Mouse (Mus musculus) heart, embryonic 14.5 days (tissue): ENCODE measurements around the gene Trim29. TPM values are rescaled to one million over a fixed set of nuclear protein-coding genes. Genes with fewer than 3 reads are reported as not detected.

Experiments
- ATAC-seq: fragments of 200-750 bp; cut with Nextera tagmentation; 2 replicates; pipeline ENCODE4 v1.8.0; 2017; ENCODE audit warnings: low read depth, moderate TSS enrichment; ENCODE audit not compliant: insufficient number of reproducible peaks, insufficient read depth, low FRiP score
- H3K27ac ChIP-seq, 2 experiments: fragments of 200-500 bp in 1 of 2; fragments of 300-500 bp in 1 of 2; sonication (generic) in 1 of 2; replicated peaks in 1 of 2; 2 replicates each; pipeline ENCODE4 v1.5.1; 2012 to 2014; ENCODE audit warnings: low read depth in 2 of 2, low read length in 2 of 2, control low read depth in 1 of 2, mild to moderate bottlenecking in 1 of 2, mixed read lengths in 1 of 2; ENCODE audit not compliant: control insufficient read depth in 1 of 2, insufficient read depth in 1 of 2
- H3K27me3 ChIP-seq: fragments of 300-500 bp; sonication (generic); 2 replicates; pipeline ENCODE4 v1.6.1; 2014; ENCODE audit warnings: mild to moderate bottlenecking, low read length, control low read depth; ENCODE audit not compliant: control insufficient read depth, insufficient read depth
- H3K36me3 ChIP-seq: fragments of 300-500 bp; sonication (generic); 2 replicates; pipeline ENCODE4 v1.6.1; 2014; ENCODE audit warnings: mild to moderate bottlenecking, control low read depth, low read length, mixed read lengths; ENCODE audit not compliant: control insufficient read depth, insufficient read depth
- H3K4me1 ChIP-seq, 2 experiments: fragments of 200-500 bp in 1 of 2; fragments of 300-500 bp in 1 of 2; sonication (generic) in 1 of 2; 2 replicates each; pipeline ENCODE4 v1.6.1; 2012 to 2014; ENCODE audit warnings: low read length in 2 of 2, control low read depth in 1 of 2, mixed read lengths in 1 of 2; ENCODE audit not compliant: control insufficient read depth in 2 of 2, insufficient read depth in 2 of 2
- H3K4me2 ChIP-seq: fragments of 300-500 bp; sonication (generic); 2 replicates; pipeline ENCODE4 v1.6.1; 2014; ENCODE audit warnings: mild to moderate bottlenecking, low read length
- H3K4me3 ChIP-seq, 2 experiments: fragments of 200-500 bp in 1 of 2; fragments of 300-500 bp in 1 of 2; sonication (generic) in 1 of 2; 2 replicates each; pipeline ENCODE4 v1.5.1; 2012 to 2014; ENCODE audit warnings: low read length in 2 of 2, mild to moderate bottlenecking in 2 of 2, control low read depth in 1 of 2, low read depth in 1 of 2, moderate library complexity in 1 of 2; ENCODE audit not compliant: control insufficient read depth in 1 of 2, insufficient read depth in 1 of 2
- H3K9ac ChIP-seq: fragments of 300-500 bp; sonication (generic); 2 replicates; pipeline ENCODE4 v1.6.1; 2014; ENCODE audit warnings: mild to moderate bottlenecking, low read length
- H3K9me3 ChIP-seq: fragments of 300-500 bp; sonication (generic); 2 replicates; pipeline ENCODE4 v1.6.1; 2016; ENCODE audit warnings: low read length, control low read depth; ENCODE audit not compliant: control insufficient read depth
- WGBS: fragments of 180-500 bp; shearing (Covaris S2); extraction: QIAGEN DNeasy Blood & Tissue Kit; methylation state at CpG from one replicate; pipeline ENCODE4 v1.1.7; 2014; 5-methylcytosine and 5-hydroxymethylcytosine counted together
- polyA plus RNA-seq: library from polyadenylated mRNA; unstranded; fragments of >200 nt; fragmentation: Nextera tagmentation; extraction: Ambion mirVana; gene quantifications from 2 replicates; pipeline ENCODE4 v1.2.1, GENCODE M21; 2014

Trim29 gene
- polyA plus RNA-seq, 1 experiment from 2014 or later = 0.09 TPM

DNA sequence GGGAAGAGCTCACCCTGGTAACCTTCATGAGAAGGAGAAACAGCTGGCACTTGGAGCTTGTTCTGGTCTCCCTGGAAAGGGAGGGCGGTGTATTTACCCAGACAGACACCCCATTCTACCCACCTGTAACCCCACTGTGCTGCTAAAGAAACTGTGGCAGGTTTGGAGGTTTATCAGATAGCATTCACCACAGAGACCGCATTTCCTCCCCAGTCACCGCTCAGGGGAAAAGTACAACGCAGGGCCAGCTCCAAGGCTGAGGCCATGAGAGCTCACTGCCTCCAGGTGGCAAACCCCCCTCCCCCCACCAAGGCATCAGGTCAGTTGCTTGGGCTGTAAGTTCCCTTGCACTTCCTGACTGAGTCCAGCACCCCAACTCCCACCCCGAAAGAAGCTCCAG is 39.4 kb downstream of the Trim29 start:
- WGBS = 20% methylated on average over 5 of the region's 5 CpGs
- H3K9me3 ChIP-seq = no peaks in the 10 kb centered on the region
- no peak overlapping the region for H3K27ac ChIP-seq
- H3K9ac ChIP-seq = no peak overlapping the region
- H3K4me3 ChIP-seq = no peak overlapping the region
- no peaks in the 10 kb centered on the region for H3K4me1 ChIP-seq
- no peaks in the 10 kb centered on the region for H3K27me3 ChIP-seq
- ATAC-seq = no peak
- H3K4me2 ChIP-seq = no peak overlapping the region
- no peaks in the 10 kb centered on the region for H3K36me3 ChIP-seq

DNA sequence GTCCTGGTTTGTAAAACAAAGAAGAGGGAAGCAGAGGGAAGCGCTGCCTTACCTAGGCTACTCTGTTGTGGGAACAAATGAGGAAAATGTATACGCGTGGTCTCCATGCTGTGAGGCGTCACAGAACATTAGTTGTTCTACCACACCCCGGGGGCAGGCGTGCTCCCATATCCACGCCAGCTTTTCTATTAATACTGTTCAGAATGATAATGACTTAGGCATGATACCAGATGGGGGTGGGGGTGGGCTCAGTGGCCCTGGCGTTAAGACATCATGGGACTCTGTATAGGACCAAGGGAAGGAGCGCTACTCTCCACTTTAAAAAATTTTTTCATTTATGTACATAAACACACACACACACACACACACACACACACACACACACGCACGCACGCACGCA is 40.4 kb downstream of the Trim29 start:
- ATAC-seq = no peak
- WGBS = 66% methylated on average over 13 of the region's 13 CpGs
- H3K4me1 ChIP-seq = no peaks in the 10 kb centered on the region
- H3K4me2 ChIP-seq = no peak overlapping the region
- H3K4me3 ChIP-seq = no peak overlapping the region
- no peak overlapping the region for H3K9ac ChIP-seq
- no peaks in the 10 kb centered on the region for H3K27me3 ChIP-seq
- H3K36me3 ChIP-seq = no peaks in the 10 kb centered on the region
- H3K27ac ChIP-seq = no peak overlapping the region
- H3K9me3 ChIP-seq = no peaks in the 10 kb centered on the region

- Histone ChIP-seq H3K4me1 (peaks cover 0 to 2% of the 10 kb centered on the region in 2 experiments; a peak in 1 of 4 replicates), H3K9ac (no peak overlapping the region), H3K4me3 (no peak overlapping the region), H3K4me2 (no peak overlapping the region), H3K36me3 (no peaks in the 10 kb centered on the region), H3K27me3 (peaks cover 7% of the 10 kb centered on the region; the same call in 1 of the 2 replicates), H3K9me3 (no peaks in the 10 kb centered on the region), H3K27ac (no peak overlapping the region)
- no peak for ATAC-seq
These were observed 46.4 kb downstream of the Trim29 start for GRCm38 (mm10) chr9:43357011-43357410.

DNA sequence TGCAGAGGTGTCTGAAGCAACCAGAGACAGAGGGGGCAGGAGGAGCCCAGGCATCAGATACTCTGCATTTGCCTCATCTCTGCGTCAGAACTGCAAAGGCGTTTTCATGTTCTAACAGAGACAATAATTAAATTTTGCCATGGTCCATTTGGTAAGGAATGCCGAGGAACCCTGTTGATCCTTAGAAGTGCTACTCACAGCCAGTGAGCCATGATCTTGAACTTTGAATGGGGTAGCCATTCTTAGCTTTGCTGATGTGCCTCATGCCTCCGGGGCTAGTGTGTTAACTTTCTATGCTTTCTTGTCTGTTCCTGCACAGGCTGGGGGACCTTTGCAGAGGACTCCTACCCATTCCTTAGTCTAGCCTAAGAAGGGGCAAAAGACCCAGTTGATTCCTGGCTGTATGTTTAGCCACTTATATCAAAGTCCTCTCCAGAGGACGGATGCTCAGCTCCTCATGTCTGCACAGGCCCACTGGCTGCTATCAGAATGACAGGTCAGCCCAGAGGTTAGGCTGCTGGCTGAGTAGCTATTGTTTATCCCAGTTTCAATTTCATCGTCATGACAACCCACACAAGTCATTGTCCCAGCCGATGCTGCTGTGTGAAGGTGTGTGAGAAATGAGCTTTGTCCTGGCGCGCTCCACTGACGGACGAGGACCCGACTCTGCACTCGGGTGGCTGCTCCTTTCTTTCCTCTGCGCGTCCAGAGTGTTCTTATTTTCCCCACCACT is 48.1 kb downstream of the Trim29 start:
- Histone ChIP-seq H3K36me3 (no peaks in the 10 kb centered on the region), H3K4me1 (peaks cover 0 to 2% of the 10 kb centered on the region in 2 experiments; a peak in 1 of 4 replicates), H3K9ac (no peak overlapping the region), H3K27ac (no peak overlapping the region), H3K27me3 (peaks cover 7% of the 10 kb centered on the region; the same call in 1 of the 2 replicates), H3K4me3 (no peak overlapping the region), H3K4me2 (no peak overlapping the region), H3K9me3 (no peaks in the 10 kb centered on the region)
- no peak for ATAC-seq
- 63% methylated on average over 15 of the region's 15 CpGs for WGBS

DNA sequence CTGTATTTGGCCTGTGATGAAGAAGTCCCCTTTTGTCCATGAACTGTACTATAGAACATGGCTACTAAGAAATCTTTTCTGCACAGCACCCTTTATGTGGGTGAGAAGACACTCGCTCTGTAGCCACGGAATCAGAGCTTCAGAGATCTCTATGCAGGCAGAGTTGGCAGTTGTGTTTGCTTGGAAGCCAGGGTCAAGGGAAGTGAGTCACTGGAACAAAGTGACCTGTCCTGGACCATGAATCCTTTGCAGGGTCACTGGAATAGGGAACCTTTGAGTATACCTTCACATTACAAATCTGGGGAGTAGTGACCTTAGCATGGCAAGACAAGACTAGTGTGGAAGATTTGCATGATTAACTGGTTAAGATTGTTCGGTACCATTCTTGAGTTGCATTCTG is 58.1 kb downstream of the Trim29 start:
- Histone ChIP-seq H3K27ac (no peak overlapping the region), H3K4me1 (no peaks in the 10 kb centered on the region), H3K4me3 (no peak overlapping the region), H3K36me3 (no peaks in the 10 kb centered on the region), H3K9me3 (no peaks in the 10 kb centered on the region), H3K4me2 (no peak overlapping the region), H3K27me3 (no peaks in the 10 kb centered on the region), H3K9ac (no peak overlapping the region)
- 82% methylated on average over 3 of the region's 3 CpGs for WGBS
- ATAC-seq = no peak

DNA sequence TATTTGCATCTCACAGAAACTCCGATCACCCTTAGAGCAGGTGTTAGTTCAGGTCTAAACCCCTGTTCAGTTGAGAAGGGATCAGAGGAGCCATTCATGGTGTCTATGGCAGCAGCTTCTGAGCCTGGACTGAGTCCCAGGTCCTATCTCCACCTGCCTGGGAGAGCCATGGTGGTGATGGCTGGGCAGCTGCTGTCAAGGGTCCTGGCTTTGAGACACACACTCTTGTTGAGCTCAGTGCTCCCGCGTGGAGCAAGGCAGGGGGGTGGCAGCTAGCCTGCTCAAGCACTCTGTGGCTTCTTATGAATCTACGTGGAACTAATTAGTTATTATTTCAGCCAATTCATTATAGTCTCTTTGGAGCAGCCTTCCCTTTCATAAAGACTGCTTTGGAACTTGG is 73.2 kb downstream of the Trim29 start:
- H3K4me3 ChIP-seq = no peak overlapping the region
- H3K4me2 ChIP-seq = no peak overlapping the region
- H3K36me3 ChIP-seq = no peaks in the 10 kb centered on the region
- H3K27me3 ChIP-seq = no peaks in the 10 kb centered on the region
- no peak overlapping the region for H3K27ac ChIP-seq
- H3K9me3 ChIP-seq = no peaks in the 10 kb centered on the region
- no peak overlapping the region for H3K9ac ChIP-seq
- no peaks in the 10 kb centered on the region for H3K4me1 ChIP-seq
- WGBS = 66% methylated on average over 4 of the region's 4 CpGs
- ATAC-seq = no peak

GRCm38 (mm10) chr9:43384400-43384799 is 73.8 kb downstream of the Trim29 start:
- H3K9me3 ChIP-seq = no peaks in the 10 kb centered on the region
- H3K27me3 ChIP-seq = no peaks in the 10 kb centered on the region
- no peaks in the 10 kb centered on the region for H3K4me1 ChIP-seq
- 65% methylated on average over 3 of the region's 3 CpGs for WGBS
- ATAC-seq = no peak
- no peaks in the 10 kb centered on the region for H3K36me3 ChIP-seq
- H3K9ac ChIP-seq = no peak overlapping the region
- H3K4me3 ChIP-seq = no peak overlapping the region
- no peak overlapping the region for H3K27ac ChIP-seq
- no peak overlapping the region for H3K4me2 ChIP-seq
